Mouse (Mus musculus) neural tube, embryonic 15.5 days (tissue): ENCODE results near the gene Arid5b. TPM values are rescaled to one million over a fixed set of nuclear protein-coding genes. Genes with fewer than 3 reads are reported as not detected.

ENCODE experiments used
- ATAC-seq: fragments of 200-750 bp; cut with Nextera tagmentation; 2 replicates; pipeline ENCODE4 v1.8.0; 2017; ENCODE audit warnings: mild to moderate bottlenecking, moderate TSS enrichment, moderate library complexity; ENCODE audit not compliant: low FRiP score
- H3K27ac ChIP-seq: fragments of 300-500 bp; sonication (generic); replicated peaks from 2 replicates; pipeline ENCODE4 v1.5.1; 2015; ENCODE audit warnings: mild to moderate bottlenecking, inconsistent platforms
- H3K27me3 ChIP-seq: fragments of 300-500 bp; sonication (generic); replicated peaks from 2 replicates; pipeline ENCODE4 v1.6.1; 2015; ENCODE audit warnings: inconsistent platforms
- H3K36me3 ChIP-seq: fragments of 300-500 bp; sonication (generic); 2 replicates; pipeline ENCODE4 v1.6.1; 2015; ENCODE audit warnings: inconsistent platforms
- H3K4me1 ChIP-seq: fragments of 300-500 bp; sonication (generic); 2 replicates; pipeline ENCODE4 v1.6.1; 2015; ENCODE audit warnings: inconsistent platforms
- H3K4me2 ChIP-seq: fragments of 300-500 bp; sonication (generic); 2 replicates; pipeline ENCODE4 v1.6.1; 2015; ENCODE audit warnings: inconsistent platforms, mild to moderate bottlenecking, moderate library complexity
- H3K4me3 ChIP-seq: fragments of 300-500 bp; sonication (generic); replicated peaks from 2 replicates; pipeline ENCODE4 v1.5.1; 2015; ENCODE audit warnings: mild to moderate bottlenecking, inconsistent platforms
- H3K9ac ChIP-seq: fragments of 300-500 bp; sonication (generic); replicated peaks from 2 replicates; pipeline ENCODE4 v1.6.1; 2015; ENCODE audit warnings: mild to moderate bottlenecking, inconsistent platforms
- H3K9me3 ChIP-seq: fragments of 300-500 bp; sonication (generic); replicated peaks from 2 replicates; pipeline ENCODE4 v1.6.1; 2016; ENCODE audit warnings: inconsistent platforms
- whole genome bisulfite sequencing: fragments of 180-500 bp; shearing (Covaris S2); methylation state at CpG from one replicate; pipeline ENCODE4 v1.1.7; 2015; ENCODE audit warnings: mixed read lengths; 5-methylcytosine and 5-hydroxymethylcytosine counted together
- polyA plus RNA-seq: library from polyadenylated mRNA; unstranded; fragments of >200 nt; fragmentation: Nextera tagmentation; extraction: Ambion mirVana; gene quantifications from 2 replicates; pipeline ENCODE4 v1.2.1, GENCODE M21; 2015

Gene Arid5b
- polyA plus RNA-seq, 1 experiment from 2014 or later = 18.4 TPM

DNA sequence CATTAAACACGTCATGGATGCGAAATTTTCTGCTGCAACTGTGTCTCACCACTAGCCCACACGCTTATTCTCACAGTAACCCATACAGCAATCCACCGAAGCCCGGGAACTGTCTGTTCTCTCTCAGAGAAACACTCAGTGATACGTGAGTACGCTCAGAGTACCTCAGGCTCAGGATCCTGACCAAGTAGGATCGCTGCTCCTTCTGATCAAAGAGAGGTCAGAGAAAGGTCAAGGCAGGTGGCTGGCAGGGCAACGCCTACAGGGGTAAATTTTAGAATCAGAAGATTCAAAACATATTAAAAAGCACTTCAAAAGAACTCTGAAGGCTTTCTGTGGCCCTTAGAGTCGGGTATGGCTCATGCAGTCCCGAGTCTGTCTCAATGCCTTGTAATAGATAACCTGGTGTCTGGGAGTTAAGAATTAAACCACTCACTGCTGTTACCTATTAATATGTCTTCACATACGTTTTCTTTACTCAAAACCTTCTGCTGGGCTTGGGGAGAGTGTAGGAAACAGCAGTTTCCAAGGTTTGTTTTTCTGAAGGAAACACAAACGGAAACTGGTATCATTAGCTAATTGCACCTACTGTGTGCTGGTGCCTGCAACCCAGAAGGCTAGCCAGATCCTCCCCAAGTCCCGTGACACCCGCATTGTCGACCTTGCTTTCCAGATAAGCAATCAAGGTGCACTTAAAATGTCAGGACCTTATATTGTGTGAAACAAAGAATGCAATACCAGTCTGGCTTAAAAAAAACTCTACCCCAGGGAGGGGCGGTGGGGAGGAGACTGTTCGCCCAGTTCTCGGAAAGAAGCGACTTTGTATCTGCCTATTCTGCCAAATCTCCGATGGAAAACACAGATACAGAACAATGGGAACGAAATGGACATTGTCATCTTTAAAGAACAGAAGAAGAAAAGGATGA, 48.6 kb downstream of the Arid5b start:
- Histone ChIP-seq H3K27ac (no peak overlapping the region), H3K27me3 (no peaks in the 10 kb centered on the region), H3K4me3 (no peak overlapping the region), H3K4me2 (no peak overlapping the region), H3K9me3 (no peaks in the 10 kb centered on the region), H3K9ac (no peak overlapping the region), H3K4me1 (no peaks in the 10 kb centered on the region), H3K36me3 (peaks cover 9% of the 10 kb centered on the region; the same call in 1 of the 2 replicates)
- no peak for ATAC-seq
- WGBS = 69% methylated on average over 22 of the region's 22 CpGs

GRCm38 (mm10) chr10:68222676-68223075, 55.9 kb downstream of the Arid5b start:
- no peak for ATAC-seq
- Histone ChIP-seq H3K4me2 (no peak overlapping the region), H3K36me3 (no peaks in the 10 kb centered on the region), H3K9ac (no peak overlapping the region), H3K4me3 (no peak overlapping the region), H3K27me3 (no peaks in the 10 kb centered on the region), H3K9me3 (no peaks in the 10 kb centered on the region), H3K4me1 (peaks cover 4% of the 10 kb centered on the region; the same call in 1 of the 2 replicates), H3K27ac (no peak overlapping the region)
- WGBS = 69% methylated on average over 2 of the region's 2 CpGs

GRCm38 (mm10) chr10:68222012-68222411, 56.5 kb downstream of the Arid5b start:
- WGBS = 94% methylated on average over 3 of the region's 3 CpGs
- H3K4me1 ChIP-seq = peaks cover 4% of the 10 kb centered on the region; the same call in 1 of the 2 replicates
- ATAC-seq = no peak
- H3K27ac ChIP-seq = no peak overlapping the region
- H3K36me3 ChIP-seq = 0 out of 2 replicates have a peak, but pooled peaks cover 3% of the 10 kb centered on the region
- H3K4me3 ChIP-seq = no peak overlapping the region
- H3K27me3 ChIP-seq = no peaks in the 10 kb centered on the region
- no peaks in the 10 kb centered on the region for H3K9me3 ChIP-seq
- H3K4me2 ChIP-seq = no peak overlapping the region
- H3K9ac ChIP-seq = no peak overlapping the region

GRCm38 (mm10) chr10:68219327-68219726, 59.2 kb downstream of the Arid5b start:
- H3K4me2 ChIP-seq = no peak overlapping the region

GRCm38 (mm10) chr10:68218678-68219077, 59.9 kb downstream of the Arid5b start:
- Histone ChIP-seq H3K36me3 (0 out of 2 replicates have a peak, but pooled peaks cover 3% of the 10 kb centered on the region), H3K4me2 (no peak overlapping the region), H3K27ac (no peak overlapping the region), H3K4me1 (peaks cover 4% of the 10 kb centered on the region; the same call in 1 of the 2 replicates), H3K9ac (no peak overlapping the region), H3K4me3 (no peak overlapping the region), H3K9me3 (no peaks in the 10 kb centered on the region), H3K27me3 (no peaks in the 10 kb centered on the region)
- WGBS = 70% methylated on average over 4 of the region's 4 CpGs
- no peak for ATAC-seq

More at GRCm38 (mm10) chr10:68219327-68219726, 59.2 kb downstream of the Arid5b start:
- no peaks in the 10 kb centered on the region for H3K9me3 ChIP-seq
- peaks cover 4% of the 10 kb centered on the region; the same call in 1 of the 2 replicates for H3K4me1 ChIP-seq
- no peak overlapping the region for H3K4me3 ChIP-seq
- H3K36me3 ChIP-seq = 0 out of 2 replicates have a peak, but pooled peaks cover 3% of the 10 kb centered on the region
- H3K9ac ChIP-seq = no peak overlapping the region
- ATAC-seq = no peak
- no peaks in the 10 kb centered on the region for H3K27me3 ChIP-seq
- no peak overlapping the region for H3K27ac ChIP-seq
- WGBS = 78% methylated on average over 9 of the region's 9 CpGs

DNA sequence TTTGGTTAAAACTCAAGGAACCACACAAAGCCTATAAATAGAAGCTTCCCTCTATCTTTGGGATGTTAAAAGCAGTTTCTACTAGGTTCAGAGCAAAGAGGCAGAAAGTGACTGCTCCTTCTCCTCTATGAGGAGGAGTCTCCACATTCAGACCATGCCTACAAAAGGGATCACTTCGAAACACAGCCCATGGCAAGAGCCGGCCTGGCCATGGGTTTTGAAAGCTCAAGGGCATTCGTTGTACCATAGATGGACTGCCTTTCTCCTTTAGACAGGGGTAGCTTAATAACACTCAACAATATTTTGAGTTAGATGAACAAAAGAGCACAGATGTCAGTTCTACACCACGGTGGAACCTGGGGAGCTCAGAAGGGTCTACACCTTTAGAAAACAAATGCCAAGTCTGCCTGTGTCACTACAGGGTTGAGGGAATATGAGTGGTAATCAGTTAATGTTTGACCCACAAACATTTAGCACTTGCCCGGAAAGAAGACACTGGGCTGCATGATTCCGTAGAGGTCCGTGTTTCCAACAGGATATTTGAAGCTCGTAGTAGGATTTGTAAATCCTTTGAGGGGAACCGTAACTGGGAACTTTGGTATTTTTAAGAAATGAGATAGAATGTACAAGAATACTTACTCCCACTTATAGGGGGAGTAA, 63.6 kb downstream of the Arid5b start:
- ATAC-seq = no peak
- H3K36me3 ChIP-seq = 0 out of 2 replicates have a peak, but pooled peaks cover 3% of the 10 kb centered on the region
- H3K4me2 ChIP-seq = no peak overlapping the region
- H3K27ac ChIP-seq = no peak overlapping the region
- H3K4me3 ChIP-seq = no peak overlapping the region
- H3K9me3 ChIP-seq = no peaks in the 10 kb centered on the region
- H3K4me1 ChIP-seq = peaks cover 11% of the 10 kb centered on the region
- 97% methylated on average over 9 of the region's 9 CpGs for WGBS
- H3K9ac ChIP-seq = no peak overlapping the region
- H3K27me3 ChIP-seq = no peaks in the 10 kb centered on the region

GRCm38 (mm10) chr10:68212061-68212915, 66.3 kb downstream of the Arid5b start:
- no peak for ATAC-seq
- WGBS = 17% methylated on average over 10 of the region's 10 CpGs
- H3K4me3 ChIP-seq = no peak overlapping the region
- no peak overlapping the region for H3K9ac ChIP-seq
- 0 out of 2 replicates have a peak, but pooled peaks cover 3% of the 10 kb centered on the region for H3K36me3 ChIP-seq
- H3K27ac ChIP-seq = 0 out of 2 replicates have a peak overlapping the region, but pooled peaks have one; percentile 28
- H3K9me3 ChIP-seq = no peaks in the 10 kb centered on the region
- no peaks in the 10 kb centered on the region for H3K27me3 ChIP-seq
- H3K4me1 ChIP-seq = peaks cover 23% of the 10 kb centered on the region
- no peak overlapping the region for H3K4me2 ChIP-seq

- ATAC-seq = no peak
- H3K4me1 ChIP-seq = peaks cover 23% of the 10 kb centered on the region
- no peak overlapping the region for H3K9ac ChIP-seq
- H3K4me3 ChIP-seq = no peak overlapping the region
- 53% methylated on average over 2 of the region's 2 CpGs for WGBS
- H3K9me3 ChIP-seq = no peaks in the 10 kb centered on the region
- no peak overlapping the region for H3K4me2 ChIP-seq
- H3K27me3 ChIP-seq = no peaks in the 10 kb centered on the region
- H3K36me3 ChIP-seq = no peaks in the 10 kb centered on the region
- 0 out of 2 replicates have a peak overlapping the region, but pooled peaks have one; percentile 28 for H3K27ac ChIP-seq
Measured at GRCm38 (mm10) chr10:68211514-68211913, 67.0 kb downstream of the Arid5b start.

- H3K4me3 ChIP-seq = no peak overlapping the region
- no peaks in the 10 kb centered on the region for H3K9me3 ChIP-seq
- H3K4me1 ChIP-seq = peaks cover 23% of the 10 kb centered on the region
- H3K9ac ChIP-seq = no peak overlapping the region
- H3K4me2 ChIP-seq = no peak overlapping the region
- H3K36me3 ChIP-seq = no peaks in the 10 kb centered on the region
- no peaks in the 10 kb centered on the region for H3K27me3 ChIP-seq
- ATAC-seq = no peak
- WGBS = 91% methylated on average over 12 of the region's 12 CpGs
- no peak overlapping the region for H3K27ac ChIP-seq
Measured at GRCm38 (mm10) chr10:68210025-68210642, 68.4 kb downstream of the Arid5b start.

DNA sequence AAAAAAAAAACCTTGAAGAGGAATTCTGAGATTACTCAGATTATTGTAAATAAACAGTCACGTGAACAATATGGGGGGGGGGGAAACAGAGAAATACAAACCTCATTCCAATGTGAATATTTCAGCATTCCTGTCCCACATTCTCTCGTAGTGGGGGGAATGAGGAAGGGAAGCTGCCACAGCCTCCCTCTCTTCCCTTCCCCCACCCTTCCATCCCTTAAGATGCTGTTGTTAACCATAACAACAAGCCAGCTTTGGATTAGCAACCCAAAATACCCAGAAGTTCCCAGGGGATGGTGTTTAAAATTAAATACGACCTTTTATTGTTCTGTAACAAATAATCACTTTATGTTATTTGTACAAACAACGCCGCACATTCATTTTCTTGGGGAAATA, 69.9 kb downstream of the Arid5b start:
- Histone ChIP-seq H3K4me2 (peak overlapping the region; percentile 41), H3K4me3 (no peak overlapping the region), H3K4me1 (peaks cover 23% of the 10 kb centered on the region), H3K9me3 (no peaks in the 10 kb centered on the region), H3K27ac (no peak overlapping the region), H3K36me3 (no peaks in the 10 kb centered on the region), H3K27me3 (no peaks in the 10 kb centered on the region), H3K9ac (no peak overlapping the region)
- no peak for ATAC-seq
- 27% methylated on average over 5 of the region's 5 CpGs for WGBS
